ENCODE assay signal across 8 mouse cellular contexts in the genomic region with DNA sequence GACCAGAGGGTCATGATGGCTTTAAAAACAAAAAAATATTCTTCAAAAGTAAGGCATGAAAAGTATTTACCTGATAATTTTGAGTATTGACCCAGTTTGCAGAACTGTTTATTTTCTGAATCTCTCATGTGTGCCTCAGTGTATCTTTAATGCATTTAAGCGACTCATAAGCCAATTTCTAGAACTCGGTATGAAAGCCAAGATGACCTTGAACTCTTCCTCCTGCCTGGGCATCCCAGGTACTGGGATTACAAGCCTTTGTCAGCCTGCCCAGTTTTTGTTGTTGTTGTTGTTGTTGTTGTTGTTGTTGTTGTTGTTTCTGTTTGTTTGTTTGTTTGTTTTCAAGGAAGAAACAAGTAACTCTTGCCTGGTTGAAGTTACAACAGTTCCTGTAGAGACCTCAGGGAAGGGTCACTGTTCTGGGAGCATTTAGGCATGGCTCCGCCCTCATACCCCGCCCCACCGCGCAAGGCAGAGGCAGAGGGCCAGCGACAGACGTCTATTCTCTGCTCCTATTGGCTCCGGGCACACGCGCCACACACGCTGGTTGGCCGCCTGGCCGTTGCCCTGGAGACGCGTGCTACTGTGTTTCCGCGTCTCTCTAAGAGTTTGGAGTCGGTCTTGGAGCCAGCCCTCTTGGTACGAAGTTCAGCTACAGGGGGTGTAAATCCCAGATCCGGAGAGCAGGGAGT. TPM values are rescaled to one million over a fixed set of nuclear protein-coding genes. Genes with fewer than 3 reads are reported as not detected.
DNase-seq lines count a peak whose midpoint lies in the region; ATAC-seq and TF ChIP-seq lines count a peak whose summit lies in the region.

A gene (plus strand): TSS at position 584 of the 692 bp plus-strand sequence.

- H3K4me2 ChIP-seq in heart, embryonic 12.5 days, result peak within 1 kb of the TSS; percentile 97
- H3K4me2 ChIP-seq in kidney, postnatal 0 days (ENCODE audit: low read length), result peak within 1 kb of the TSS; percentile 92

- peaks cover 17% of the 10 kb centered on the region for H3K27me3 ChIP-seq in C2C12 (ENCODE audit: control insufficient read depth, insufficient read depth, insufficient read length)
- H3K27me3 ChIP-seq in heart, embryonic 12.5 days (replicated peaks), result 0 out of 2 replicates have a peak, but pooled peaks cover 9% of the 10 kb centered on the region
- no peaks in the 10 kb centered on the region for H3K27me3 ChIP-seq in kidney, postnatal 0 days (ENCODE audit: insufficient read depth, low read length)
- no peaks in the 10 kb centered on the region for H3K27me3 ChIP-seq in liver, adult 2 months (ENCODE audit: control insufficient read depth, insufficient read depth, low read length)

- H3ac ChIP-seq in C2C12 (ENCODE audit: control insufficient read depth, insufficient read length, low read depth), result peak within 1 kb of the TSS; percentile 29

- no peak for TF ChIP-seq CTCF in C2C12 (IDR thresholded peaks at IDR 0.05; ENCODE audit: control insufficient read depth, insufficient read depth, insufficient read length)
- no peak for TF ChIP-seq CTCF in kidney, postnatal 0 days (IDR thresholded peaks at IDR 0.05; ENCODE audit: low read depth)
- no peak for TF ChIP-seq CTCF in liver, adult 2 months (IDR thresholded peaks at IDR 0.05; ENCODE audit: low read depth, low read length)

- H3K9ac ChIP-seq in heart, embryonic 12.5 days, result peak within 1 kb of the TSS; percentile 42
- H3K9ac ChIP-seq in kidney, postnatal 0 days (ENCODE audit: low read depth, low read length), result peak within 1 kb of the TSS; percentile 35; the same call in 1 of the 2 replicates
- H3K9ac ChIP-seq in liver, adult 2 months (ENCODE audit: low read depth, low read length), result peak within 1 kb of the TSS; percentile 38

- peak; percentile 93 for ATAC-seq in heart, embryonic 12.5 days (ENCODE audit: insufficient number of reproducible peaks, low FRiP score)
- ATAC-seq in kidney, postnatal 0 days (replicated peaks; ENCODE audit: low FRiP score, low read depth), result peak; percentile 100
- ATAC-seq in monocyte, adult 5-6 weeks (replicated peaks; ENCODE audit: insufficient number of reproducible peaks, low FRiP score, low TSS enrichment, poor library complexity, severe bottlenecking), result peak; percentile 78; the same call in 1 of the 2 replicates

- peak within 1 kb of the TSS; percentile 28 for H3K4me3 ChIP-seq in C2C12 (ENCODE audit: insufficient read depth, poor library complexity, severe bottlenecking)
- H3K4me3 ChIP-seq in brown adipose tissue, adult 24 weeks (ENCODE audit: insufficient read depth, low read depth, low read length), result peak within 1 kb of the TSS; percentile 54
- H3K4me3 ChIP-seq in heart, embryonic 12.5 days, result peak within 1 kb of the TSS; percentile 55
- H3K4me3 ChIP-seq in kidney, postnatal 0 days (replicated peaks; ENCODE audit: low read depth, low read length), result peak within 1 kb of the TSS; percentile 47
- peak within 1 kb of the TSS; percentile 55 for H3K4me3 ChIP-seq in liver, adult 2 months (ENCODE audit: insufficient read depth, low read depth, low read length)

- H3K79me2 ChIP-seq in C2C12 (ENCODE audit: control insufficient read depth, insufficient read depth), result no peaks in the 10 kb centered on the region
- no peaks in the 10 kb centered on the region for H3K79me2 ChIP-seq in liver, adult 2 months (ENCODE audit: control insufficient read depth, insufficient read depth, low read length)

- H3K9me3 ChIP-seq in heart, embryonic 12.5 days (replicated peaks), result no peaks in the 10 kb centered on the region
- no peaks in the 10 kb centered on the region for H3K9me3 ChIP-seq in kidney, postnatal 0 days (replicated peaks; ENCODE audit: low read length)

- WGBS in heart, embryonic 12.5 days, result 4% methylated on average over 21 of the region's 21 CpGs
- WGBS in kidney, postnatal 0 days, result 3% methylated on average over 21 of the region's 21 CpGs
- WGBS in liver, adult 2 months, result 2% methylated on average over 21 of the region's 21 CpGs

- H3K4me1 ChIP-seq in brown adipose tissue, adult 24 weeks (ENCODE audit: control insufficient read depth, insufficient read depth, insufficient read length, low read length), result no peaks in the 10 kb centered on the region
- H3K4me1 ChIP-seq in heart, embryonic 12.5 days (replicated peaks), result peaks cover 42% of the 10 kb centered on the region
- H3K4me1 ChIP-seq in kidney, postnatal 0 days (replicated peaks; ENCODE audit: insufficient read depth, low read length), result 0 out of 2 replicates have a peak, but pooled peaks cover 4% of the 10 kb centered on the region
- H3K4me1 ChIP-seq in liver, adult 2 months (ENCODE audit: control insufficient read depth, insufficient read depth, low read length), result peaks cover 3% of the 10 kb centered on the region; the same call in 1 of the 2 replicates

- no peaks in the 10 kb centered on the region for H3K36me3 ChIP-seq in C2C12 (ENCODE audit: control insufficient read depth, insufficient read depth)
- no peaks in the 10 kb centered on the region for H3K36me3 ChIP-seq in heart, embryonic 12.5 days
- H3K36me3 ChIP-seq in kidney, postnatal 0 days (ENCODE audit: insufficient read depth, low read length), result no peaks in the 10 kb centered on the region
- H3K36me3 ChIP-seq in liver, adult 2 months (ENCODE audit: control insufficient read depth, insufficient read depth, low read length), result no peaks in the 10 kb centered on the region

- no peak for TF ChIP-seq POLR2A in liver, adult 2 months (IDR thresholded peaks at IDR 0.05; ENCODE audit: extremely low read depth, insufficient read depth, low read length)

- peak; percentile 28 for DNase-seq in fat pad, adult 2 months (ENCODE audit: extremely low read depth, low read depth, low spot score)
- peak; percentile 96 for DNase-seq in kidney, postnatal 0 days (ENCODE audit: low spot score)
- DNase-seq in liver, adult 2 months (ENCODE audit: extremely low read depth, low read depth, low spot score), result peak; percentile 90
- DNase-seq in spleen, postnatal 36 days (ENCODE audit: low spot score in 2 of 2), result peak; percentile 48 to 53

- H3K79me3 ChIP-seq in C2C12 (ENCODE audit: low read depth), result no peaks in the 10 kb centered on the region

- no peak within 1 kb of the TSS for H3K27ac ChIP-seq in brown adipose tissue, adult 24 weeks (replicated peaks; ENCODE audit: low read depth, low read length)
- H3K27ac ChIP-seq in heart, embryonic 12.5 days (ENCODE audit: poor library complexity, severe bottlenecking), result peak within 1 kb of the TSS; percentile 89
- peak within 1 kb of the TSS; percentile 57; the same call in 1 of the 2 replicates for H3K27ac ChIP-seq in kidney, postnatal 0 days
- peak within 1 kb of the TSS; percentile 50 for H3K27ac ChIP-seq in liver, adult 2 months (replicated peaks; ENCODE audit: insufficient read depth, low read depth, low read length)

TF ChIP-seq in C2C12, 6 proteins besides CTCF, POLR2A, EP300 and RAD21:
- TF ChIP-seq MAX (IDR thresholded peaks at IDR 0.05) (peak; percentile 10), FOSL1 (IDR thresholded peaks at IDR 0.05; ENCODE audit: insufficient read depth, low read length, poor library complexity, severe bottlenecking) (no peak)

RNA-seq across cellular contexts. Expression of the gene that starts here (rescaled TPM):
- not detected for polyA plus RNA-seq in C2C12 (2012; fragmentation: generic; extraction: Trizol)
- 0.71 and 1.1 TPM in 2 replicates for polyA plus RNA-seq in brown adipose tissue, adult 24 weeks (2012; ENCODE audit: insufficient read depth, insufficient read length, missing spikeins)
- polyA plus RNA-seq in heart, embryonic 12.5 days (2016; fragmentation: Nextera tagmentation; extraction: Ambion mirVana), result 3.1 and 3.3 TPM in 2 replicates
- polyA plus RNA-seq in kidney, postnatal 0 days (2015; fragmentation: Nextera tagmentation; extraction: Ambion mirVana), result 12.5 and 12.7 TPM in 2 replicates
- total RNA-seq in liver, adult 2 months (2014; rRNA removed), result 1.1 and 1.8 TPM in 2 replicates
- 1.3 and 1.4 TPM in 2 replicates for polyA plus RNA-seq in liver, adult 2 months (2012; rRNA removed)
- 0.29 to 0.64 TPM in 2 of 3 replicates, not detected in the other for total RNA-seq in monocyte, adult 5-6 weeks (2017)

Comparison
In these comparisons a context has a peak if more than half of its experiments do, and no peak if none do; other contexts are left out.
1. Peak in ATAC-seq in monocyte, adult 5-6 weeks; RNA of the gene not detected or under 1 TPM.
2. DNase-seq: peak in every context shown above with its lines; median percentile 96 in kidney, postnatal 0 days; 90 in liver, adult 2 months; 50 in spleen, postnatal 36 days; 28 in fat pad, adult 2 months.